Mouse (Mus musculus) natural killer cell, adult 2 months (primary cell): ENCODE measurements around the gene Gpr3.

Source experiments
- DNase-seq, 2 experiments: peaks; one replicate each; pipeline ENCODE4 v3.0.0; 2022; ENCODE audit warnings: low spot score in 2 of 2

Gpr3 gene

GRCm38 (mm10) chr4:133211751-133212561 is at the start of gene Gpr3, which contains the start of gene Cd164l2:
Gene Gpr3 (minus strand): TSS chr4:133212536.
Gene Cd164l2 (plus strand): TSS chr4:133212131.
- no peak for DNase-seq

- DNase-seq = peak; percentile 17 to 25
Observed at GRCm38 (mm10) chr4:133261641-133262374, 49.5 kb upstream of the Gpr3 start.

- no peak for DNase-seq
Observed at GRCm38 (mm10) chr4:133257798-133258408, 45.6 kb upstream of the Gpr3 start.

- no peak for DNase-seq
Observed at GRCm38 (mm10) chr4:133257230-133257629, 44.9 kb upstream of the Gpr3 start.

- no peak for DNase-seq
Observed at GRCm38 (mm10) chr4:133256820-133257219, 44.5 kb upstream of the Gpr3 start.

GRCm38 (mm10) chr4:133255392-133255791 is 43.1 kb upstream of the Gpr3 start:
- DNase-seq = no peak

GRCm38 (mm10) chr4:133253412-133253811 is 41.1 kb upstream of the Gpr3 start:
- DNase-seq = no peak

- no peak for DNase-seq
Observed at GRCm38 (mm10) chr4:133252089-133252488, 39.8 kb upstream of the Gpr3 start.

GRCm38 (mm10) chr4:133251214-133251613 is 38.9 kb upstream of the Gpr3 start:
- DNase-seq = no peak

GRCm38 (mm10) chr4:133250609-133251008 is 38.3 kb upstream of the Gpr3 start:
- peak; percentile 67 to 84 for DNase-seq

- peak in 1 of 2 experiments; percentile 16 for DNase-seq
Observed at GRCm38 (mm10) chr4:133247806-133248449, 35.6 kb upstream of the Gpr3 start.

GRCm38 (mm10) chr4:133247072-133247471 is 34.7 kb upstream of the Gpr3 start:
- DNase-seq = no peak

GRCm38 (mm10) chr4:133244289-133244688 is 32.0 kb upstream of the Gpr3 start:
- no peak for DNase-seq

GRCm38 (mm10) chr4:133243538-133243937 is 31.2 kb upstream of the Gpr3 start:
- DNase-seq = no peak

- no peak for DNase-seq
Observed at GRCm38 (mm10) chr4:133242710-133243109, 30.4 kb upstream of the Gpr3 start.

- no peak for DNase-seq
Observed at GRCm38 (mm10) chr4:133241910-133242309, 29.6 kb upstream of the Gpr3 start.

GRCm38 (mm10) chr4:133240934-133241908 is 28.9 kb upstream of the Gpr3 start:
- peak; percentile 82 to 87 for DNase-seq

GRCm38 (mm10) chr4:133240490-133240921 is 28.2 kb upstream of the Gpr3 start, which contains the start of gene Map3k6:
Gene Map3k6 (plus strand): TSS chr4:133240818.
- DNase-seq = peak in 1 of 2 experiments; percentile 21

- DNase-seq = peak in 1 of 2 experiments; percentile 47
Observed at GRCm38 (mm10) chr4:133237911-133238310, 25.6 kb upstream of the Gpr3 start.

- DNase-seq = no peak
Observed at GRCm38 (mm10) chr4:133235415-133235814, 23.1 kb upstream of the Gpr3 start.
